Mouse (Mus musculus) MEL (cell line): ENCODE measurements at regions not wholly inside any gene's neighbourhood (a gene's known extent, or its start where the extent isn't known, plus 50 kb on each side); places are given as distances from the start of the nearest gene placed in this dataset.

ENCODE experiments used
- DNase-seq: peaks from one replicate; pipeline ENCODE4 v3.0.0; 2011; ENCODE audit warnings: low read depth, low spot score
- H3K27ac ChIP-seq: 2 replicates; pipeline ENCODE4 v1.5.1; 2012; ENCODE audit warnings: low read depth, mild to moderate bottlenecking, control low read depth, low read length, moderate library complexity; ENCODE audit not compliant: control insufficient read depth
- H3K27me3 ChIP-seq, 2 experiments: fragments of 150-350 bp in 1 of 2; sonication (generic) in 1 of 2; 2 replicates each; pipeline ENCODE4 v1.6.1; 2012; ENCODE audit warnings: low read length in 2 of 2, mild to moderate bottlenecking in 2 of 2, improper control_type of control experiment in 1 of 2, moderate library complexity in 1 of 2; ENCODE audit not compliant: insufficient read depth in 2 of 2, control insufficient read depth in 1 of 2
- H3K36me3 ChIP-seq, 2 experiments: 2 replicates each; pipeline ENCODE4 v1.6.1; 2012 to 2014; ENCODE audit warnings: low read length in 2 of 2, improper control_type of control experiment in 1 of 2, inconsistent platforms in 1 of 2, mild to moderate bottlenecking in 1 of 2; ENCODE audit not compliant: insufficient read depth in 2 of 2, control insufficient read depth in 1 of 2
- H3K4me1 ChIP-seq, 2 experiments: fragments of 150-350 bp in 1 of 2; sonication (generic) in 1 of 2; 2 replicates each; pipeline ENCODE4 v1.6.1; 2012; ENCODE audit warnings: low read length in 2 of 2, improper control_type of control experiment in 1 of 2, mild to moderate bottlenecking in 1 of 2; ENCODE audit not compliant: insufficient read depth in 2 of 2, control insufficient read depth in 1 of 2
- H3K4me3 ChIP-seq, 2 experiments: fragments of 150-350 bp in 1 of 2; sonication (generic) in 1 of 2; 2 replicates each; pipeline ENCODE4 v1.5.1; 2012; ENCODE audit warnings: low read depth in 2 of 2, low read length in 2 of 2, mild to moderate bottlenecking in 2 of 2, moderate library complexity in 2 of 2, control low read depth in 1 of 2, improper control_type of control experiment in 1 of 2; ENCODE audit not compliant: control insufficient read depth in 1 of 2, insufficient read depth in 1 of 2
- H3K79me2 ChIP-seq: 2 replicates; pipeline ENCODE4 v1.6.1; 2012; ENCODE audit warnings: mild to moderate bottlenecking, low read length, moderate library complexity; ENCODE audit not compliant: control insufficient read depth, poor library complexity, insufficient read depth
- H3K9ac ChIP-seq: 2 replicates; pipeline ENCODE4 v1.6.1; 2012; ENCODE audit warnings: low read depth, mild to moderate bottlenecking, control low read depth, low read length, moderate library complexity; ENCODE audit not compliant: control insufficient read depth, poor library complexity, severe bottlenecking
- H3K9me3 ChIP-seq: fragments of 150-350 bp; sonication (generic); replicated peaks from 2 replicates; pipeline ENCODE4 v1.6.1; 2012; ENCODE audit warnings: mild to moderate bottlenecking, low read length, improper control_type of control experiment, moderate library complexity; ENCODE audit not compliant: insufficient read depth
- CHD2 ChIP-seq: IDR thresholded peaks from 2 replicates; pipeline ENCODE4 v1.6.1; 2011; ENCODE audit warnings: low read length, improper control_type of control experiment
- CTCF ChIP-seq, 3 experiments: IDR thresholded peaks in 2 of 3; conservative IDR thresholded peaks in 1 of 3; 2 replicates each; pipeline ENCODE4 v1.5.1; 2011 to 2012; ENCODE audit warnings: low read length in 3 of 3, low read depth in 2 of 3, mild to moderate bottlenecking in 2 of 3, improper control_type of control experiment in 1 of 3, inconsistent platforms in 1 of 3, mixed read lengths in 1 of 3, moderate library complexity in 1 of 3; ENCODE audit not compliant: control insufficient read depth in 1 of 3, insufficient read depth in 1 of 3, poor library complexity in 1 of 3, severe bottlenecking in 1 of 3
- EP300 ChIP-seq, 2 experiments: IDR thresholded peaks; 2 replicates each; pipeline ENCODE4 v1.6.1; 2011; ENCODE audit warnings: improper control_type of control experiment in 2 of 2, low read length in 2 of 2, low read depth in 1 of 2, mild to moderate bottlenecking in 1 of 2
- GABPA ChIP-seq: IDR thresholded peaks from 2 replicates; pipeline ENCODE4 v1.6.1; 2012; ENCODE audit warnings: low read depth, mild to moderate bottlenecking, inconsistent platforms, low read length, improper control_type of control experiment, moderate library complexity
- JUND ChIP-seq: IDR thresholded peaks from 2 replicates; pipeline ENCODE4 v1.6.1; 2011; ENCODE audit warnings: low read depth, mild to moderate bottlenecking, improper control_type of control experiment, low read length
- MYB ChIP-seq: IDR thresholded peaks from 2 replicates; pipeline ENCODE4 v1.6.1; 2011; ENCODE audit warnings: mild to moderate bottlenecking, low read depth, low read length, improper control_type of control experiment
- NELFE ChIP-seq: IDR thresholded peaks from 2 replicates; pipeline ENCODE4 v1.6.1; 2011; ENCODE audit warnings: low read depth, low read length, improper control_type of control experiment
- RAD21 ChIP-seq: IDR thresholded peaks from 2 replicates; pipeline ENCODE4 v1.6.1; 2011; ENCODE audit warnings: mild to moderate bottlenecking, low read depth, low read length, improper control_type of control experiment
- RCOR1 ChIP-seq: IDR thresholded peaks from 2 replicates; pipeline ENCODE4 v1.6.1; 2012; ENCODE audit warnings: low read depth, mild to moderate bottlenecking, inconsistent platforms, low read length, improper control_type of control experiment
- TCF12 ChIP-seq: IDR thresholded peaks from 2 replicates; pipeline ENCODE4 v1.6.1; 2014; ENCODE audit warnings: low read depth, mild to moderate bottlenecking, inconsistent platforms, low read length, improper control_type of control experiment, moderate library complexity
- ZMIZ1 ChIP-seq: IDR thresholded peaks from 2 replicates; pipeline ENCODE4 v1.6.1; 2012; ENCODE audit warnings: low read depth, mild to moderate bottlenecking, inconsistent platforms, low read length, improper control_type of control experiment, moderate library complexity

DNA sequence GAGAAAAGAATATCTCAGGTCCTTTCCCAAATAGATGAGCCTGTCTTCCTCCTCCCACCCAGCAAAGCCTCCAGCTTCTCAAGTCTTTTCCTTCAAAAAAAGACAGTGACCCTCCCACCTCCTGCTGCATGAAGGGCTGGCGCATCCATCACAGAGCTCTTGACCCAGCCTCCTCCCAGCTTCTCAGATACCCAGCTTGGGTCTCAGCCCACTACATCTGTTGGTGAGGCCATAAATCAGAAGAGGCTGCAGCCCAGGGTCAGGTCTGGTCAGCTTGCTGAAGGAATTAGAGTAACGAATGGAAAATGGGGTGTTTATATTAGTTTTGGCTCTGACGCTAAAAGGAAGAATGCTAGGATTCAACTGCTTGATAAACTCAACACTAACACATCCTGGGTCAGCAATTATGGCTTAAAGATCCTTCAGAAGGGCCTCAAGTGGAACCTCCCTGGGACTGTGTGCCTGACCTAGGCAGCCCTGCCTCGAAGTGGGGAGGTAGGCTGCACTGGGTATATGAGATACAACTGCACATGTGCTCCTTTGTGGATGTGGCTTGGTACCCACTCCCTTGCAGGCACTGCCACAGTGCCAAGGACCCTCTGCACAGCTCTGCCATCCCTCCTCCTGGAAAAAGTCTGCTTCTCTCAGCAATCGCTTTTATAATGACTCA, 61.6 kb upstream of the Rbm19 start:
- Histone ChIP-seq H3K4me1 (no peaks in the 10 kb centered on the region), H3K27ac (no peak overlapping the region), H3K9ac (no peak overlapping the region), H3K4me3 (no peak overlapping the region), H3K79me2 (no peaks in the 10 kb centered on the region), H3K27me3 (no peaks in the 10 kb centered on the region), H3K9me3 (no peaks in the 10 kb centered on the region), H3K36me3 (no peaks in the 10 kb centered on the region)
- no peak for DNase-seq
- TF ChIP-seq GABPA: no peak
- no peak for TF ChIP-seq MYB
- TF ChIP-seq NELFE: no peak
- TF ChIP-seq TCF12: no peak
- no peak for TF ChIP-seq EP300 (IDR thresholded peaks at IDR 0.05; ENCODE audit: low read depth in 1 of 2, low read length in 2 of 2)
- TF ChIP-seq CTCF (IDR thresholded peaks at IDR 0.05 in 2 of 3, conservative IDR thresholded peaks at IDR 0.05 in 1 of 3; ENCODE audit: control insufficient read depth in 1 of 3, insufficient read depth in 1 of 3, low read depth in 2 of 3, low read length in 3 of 3, poor library complexity in 1 of 3, severe bottlenecking in 1 of 3): no peak
- no peak for TF ChIP-seq RAD21
- no peak for TF ChIP-seq CHD2
- TF ChIP-seq RCOR1: no peak
- no peak for TF ChIP-seq ZMIZ1
- no peak for TF ChIP-seq JUND
